Mouse (Mus musculus) hindbrain, embryonic 10.5 days (tissue): Measurements from ENCODE around the gene Ostf1. TPM values are rescaled to one million over a fixed set of nuclear protein-coding genes. Genes with fewer than 3 reads are reported as not detected.

Source experiments
- DNase-seq: peaks from one replicate; pipeline ENCODE4 v3.0.0-alpha.2; 2017; ENCODE audit warnings: low spot score
- H3K27ac ChIP-seq: fragments of 300-500 bp; sonication (generic); 2 replicates; pipeline ENCODE4 v1.5.1; 2016; ENCODE audit warnings: mild to moderate bottlenecking, moderate library complexity
- H3K27me3 ChIP-seq: fragments of 300-500 bp; sonication (generic); 2 replicates; pipeline ENCODE4 v1.6.1; 2016; ENCODE audit warnings: mild to moderate bottlenecking; ENCODE audit not compliant: poor library complexity, insufficient read depth, severe bottlenecking
- H3K36me3 ChIP-seq: fragments of 300-500 bp; sonication (generic); 2 replicates; pipeline ENCODE4 v1.6.1; 2016; ENCODE audit warnings: mild to moderate bottlenecking, moderate library complexity
- H3K4me1 ChIP-seq: fragments of 300-500 bp; sonication (generic); replicated peaks from 2 replicates; pipeline ENCODE4 v1.6.1; 2016; ENCODE audit warnings: mild to moderate bottlenecking
- H3K4me3 ChIP-seq: fragments of 300-500 bp; sonication (generic); 2 replicates; pipeline ENCODE4 v1.5.1; 2016; ENCODE audit warnings: mild to moderate bottlenecking, moderate library complexity
- H3K9me3 ChIP-seq: fragments of 300-500 bp; sonication (generic); 2 replicates; pipeline ENCODE4 v1.6.1; 2016; ENCODE audit warnings: mild to moderate bottlenecking, moderate library complexity
- WGBS: fragments of 180-500 bp; shearing (Covaris S2); methylation state at CpG from one replicate; pipeline ENCODE4 v1.1.7; 2016; 5-methylcytosine and 5-hydroxymethylcytosine counted together
- polyA plus RNA-seq: library from polyadenylated mRNA; unstranded; fragments of >200 nt; fragmentation: Nextera tagmentation; extraction: Ambion mirVana; gene quantifications from 2 replicates; pipeline ENCODE4 v1.2.1, GENCODE M21; 2016

Gene Ostf1
- polyA plus RNA-seq, 1 experiment from 2014 or later: 52.1 TPM

DNA sequence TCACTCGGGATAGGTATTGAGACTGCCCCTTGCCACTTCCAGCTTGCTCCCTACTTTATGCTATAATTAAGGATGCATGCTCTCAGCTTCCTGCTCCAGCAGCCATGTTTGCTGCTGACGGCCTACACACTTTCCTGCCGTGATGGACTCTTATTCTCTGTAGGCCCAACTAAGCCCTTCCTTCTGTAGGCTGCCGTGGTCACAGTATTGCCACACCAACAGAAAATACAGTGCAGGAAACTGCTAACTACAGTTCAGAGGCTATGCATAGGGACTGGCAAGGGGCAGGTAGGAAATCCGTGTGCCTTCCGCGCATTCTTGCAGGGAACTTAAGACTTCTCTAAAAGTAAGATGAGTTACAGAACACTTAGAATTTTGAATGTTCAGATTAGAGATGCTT lies 17.3 kb downstream of the Ostf1 start:
- Histone ChIP-seq H3K4me3 (no peak overlapping the region), H3K36me3 (no peaks in the 10 kb centered on the region), H3K4me1 (peaks cover 3% of the 10 kb centered on the region; the same call in 1 of the 2 replicates), H3K9me3 (no peaks in the 10 kb centered on the region), H3K27me3 (no peaks in the 10 kb centered on the region), H3K27ac (no peak overlapping the region)
- no peak for DNase-seq
- WGBS: 87% methylated on average over 7 of the region's 7 CpGs

DNA sequence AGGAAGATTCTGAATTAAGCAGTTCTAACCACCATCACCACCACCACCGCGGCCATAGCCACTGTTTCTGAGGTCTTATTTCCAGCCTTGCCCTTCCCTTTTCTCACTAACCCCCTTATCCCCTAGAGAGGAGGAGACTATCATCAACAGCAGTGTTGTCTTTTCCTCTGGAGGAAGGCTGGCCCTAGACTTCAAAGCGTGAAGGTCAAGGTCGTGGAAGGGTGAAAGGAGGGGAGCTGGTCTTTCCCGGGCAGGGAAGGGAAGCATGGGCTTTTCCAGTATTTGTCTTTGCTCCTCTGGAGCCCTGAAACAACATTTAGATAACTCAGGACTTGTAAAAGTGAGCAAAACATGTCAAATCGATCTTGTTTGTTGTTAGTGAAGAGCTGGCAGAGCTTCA lies 22.6 kb downstream of the Ostf1 start:
- no peak for DNase-seq
- H3K4me3 ChIP-seq: no peak overlapping the region
- H3K9me3 ChIP-seq: no peaks in the 10 kb centered on the region
- no peak overlapping the region for H3K27ac ChIP-seq
- 58% methylated on average over 6 of the region's 6 CpGs for WGBS
- H3K4me1 ChIP-seq: peaks cover 9% of the 10 kb centered on the region; the same call in 1 of the 2 replicates
- no peaks in the 10 kb centered on the region for H3K27me3 ChIP-seq
- no peaks in the 10 kb centered on the region for H3K36me3 ChIP-seq

DNA sequence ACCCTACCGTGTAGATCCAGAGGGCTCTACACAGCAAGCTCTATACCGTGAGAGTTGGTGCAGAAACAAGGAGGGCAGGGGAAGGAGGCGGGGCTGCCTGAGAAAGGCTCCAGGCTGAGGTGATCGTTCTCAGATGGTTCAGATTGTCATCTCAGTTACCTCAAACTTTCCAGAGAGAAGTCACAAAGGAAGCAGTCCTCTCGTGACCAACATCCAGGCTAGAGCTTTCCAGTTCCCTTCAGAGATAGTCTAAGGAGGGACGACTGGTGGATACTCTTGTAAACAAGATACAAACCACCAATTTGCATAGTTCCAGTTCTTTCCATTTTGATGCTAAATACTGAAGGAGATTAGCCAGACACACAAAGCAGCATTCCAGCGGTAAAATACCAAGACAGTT lies 23.7 kb downstream of the Ostf1 start:
- Histone ChIP-seq H3K4me1 (peaks cover 15% of the 10 kb centered on the region), H3K9me3 (no peaks in the 10 kb centered on the region), H3K36me3 (no peaks in the 10 kb centered on the region), H3K4me3 (no peak overlapping the region), H3K27ac (no peak overlapping the region), H3K27me3 (no peaks in the 10 kb centered on the region)
- DNase-seq: no peak
- 62% methylated on average over 7 of the region's 7 CpGs for WGBS

DNA sequence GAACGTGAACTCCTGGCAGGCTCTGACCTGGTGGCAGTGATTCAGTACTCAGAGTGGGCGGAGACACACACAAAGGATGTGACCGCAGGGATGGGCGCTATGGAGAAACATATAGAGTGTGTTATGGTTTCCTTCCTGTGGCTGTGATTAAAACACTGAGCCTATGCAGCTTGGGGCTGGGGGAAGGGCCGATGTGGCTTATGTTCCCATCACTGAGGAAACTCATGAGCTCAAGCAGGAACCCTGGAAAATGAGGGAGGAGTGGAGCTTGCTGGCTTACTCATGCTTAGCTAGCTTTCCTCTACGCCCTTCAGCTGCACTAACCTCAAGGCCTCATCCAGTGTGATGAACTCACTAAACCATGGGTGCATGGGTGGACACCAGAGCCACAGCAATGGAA lies 28.6 kb downstream of the Ostf1 start:
- H3K27me3 ChIP-seq: no peaks in the 10 kb centered on the region
- no peaks in the 10 kb centered on the region for H3K9me3 ChIP-seq
- H3K4me1 ChIP-seq: peaks cover 15% of the 10 kb centered on the region
- 87% methylated on average over 6 of the region's 6 CpGs for WGBS
- no peaks in the 10 kb centered on the region for H3K36me3 ChIP-seq
- H3K27ac ChIP-seq: no peak overlapping the region
- no peak for DNase-seq
- no peak overlapping the region for H3K4me3 ChIP-seq

DNA sequence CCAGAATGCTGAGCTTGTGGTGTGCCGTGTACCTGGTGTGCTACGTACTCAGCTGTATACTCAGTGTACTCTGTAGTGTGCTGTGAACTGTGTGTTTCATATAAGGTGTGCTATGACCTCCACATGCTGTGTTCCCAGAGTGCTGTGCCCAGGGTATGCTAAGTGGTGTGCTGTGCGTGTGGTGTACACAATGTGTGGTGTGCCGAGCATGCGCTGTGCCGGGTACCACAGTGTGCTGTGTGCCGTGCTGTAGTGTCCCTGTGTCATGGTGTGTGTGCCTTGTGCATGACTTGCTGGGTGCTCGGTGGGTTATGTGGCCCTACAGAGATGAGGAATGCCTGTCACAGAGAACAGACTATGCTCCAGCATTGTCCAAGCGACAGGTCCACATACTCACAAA lies 31.0 kb downstream of the Ostf1 start:
- no peak for DNase-seq
- no peak overlapping the region for H3K27ac ChIP-seq
- H3K9me3 ChIP-seq: no peaks in the 10 kb centered on the region
- peaks cover 13% of the 10 kb centered on the region for H3K4me1 ChIP-seq
- WGBS: 93% methylated on average over 9 of the region's 9 CpGs
- H3K27me3 ChIP-seq: no peaks in the 10 kb centered on the region
- no peak overlapping the region for H3K4me3 ChIP-seq
- H3K36me3 ChIP-seq: no peaks in the 10 kb centered on the region

DNA sequence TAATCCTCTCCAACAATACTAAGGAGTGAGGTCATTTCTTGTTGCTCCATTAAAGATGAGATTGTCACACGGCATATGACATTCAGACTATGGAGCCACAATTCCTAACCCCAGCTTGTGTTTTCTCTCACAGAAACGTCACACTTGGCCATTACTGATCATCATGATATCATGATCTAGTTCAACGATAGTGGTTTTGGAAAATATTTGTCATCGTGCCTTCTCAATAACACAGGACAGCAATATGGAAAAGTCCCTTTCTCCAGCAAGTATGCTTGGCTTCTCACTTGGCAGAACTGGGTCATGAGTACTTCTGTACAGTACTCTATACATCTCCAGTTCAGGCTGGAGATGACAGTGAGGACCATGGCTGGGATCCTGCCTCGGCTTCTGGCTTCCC lies 32.0 kb downstream of the Ostf1 start:
- WGBS: 92% methylated on average over 5 of the region's 5 CpGs

DNA sequence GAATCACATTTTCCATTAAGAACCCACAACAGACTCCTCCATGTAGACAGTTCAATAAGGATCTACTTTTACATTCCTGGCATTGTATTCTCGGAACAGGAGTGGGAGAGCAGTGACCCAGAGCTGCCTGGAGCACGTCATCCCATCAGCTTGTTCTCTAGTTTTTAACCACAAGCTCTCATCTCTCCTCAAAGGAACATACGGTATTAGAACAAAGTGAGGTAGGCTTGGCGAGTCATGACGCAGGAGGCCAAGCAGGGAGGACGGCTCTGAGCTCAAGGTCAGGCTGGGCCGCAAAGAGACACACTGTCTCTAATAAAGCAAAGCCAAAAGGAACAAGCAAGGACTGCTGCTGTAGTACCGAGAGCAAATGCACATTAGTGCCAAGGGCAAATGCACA lies 32.6 kb downstream of the Ostf1 start:
- WGBS: 80% methylated on average over 8 of the region's 8 CpGs
- no peaks in the 10 kb centered on the region for H3K9me3 ChIP-seq

More for the DNA sequence above, 32.0 kb downstream of the Ostf1 start:
- H3K9me3 ChIP-seq: no peaks in the 10 kb centered on the region
- H3K4me1 ChIP-seq: peaks cover 18% of the 10 kb centered on the region
- H3K36me3 ChIP-seq: no peaks in the 10 kb centered on the region
- no peaks in the 10 kb centered on the region for H3K27me3 ChIP-seq
- no peak overlapping the region for H3K27ac ChIP-seq
- no peak overlapping the region for H3K4me3 ChIP-seq
- no peak for DNase-seq

DNA sequence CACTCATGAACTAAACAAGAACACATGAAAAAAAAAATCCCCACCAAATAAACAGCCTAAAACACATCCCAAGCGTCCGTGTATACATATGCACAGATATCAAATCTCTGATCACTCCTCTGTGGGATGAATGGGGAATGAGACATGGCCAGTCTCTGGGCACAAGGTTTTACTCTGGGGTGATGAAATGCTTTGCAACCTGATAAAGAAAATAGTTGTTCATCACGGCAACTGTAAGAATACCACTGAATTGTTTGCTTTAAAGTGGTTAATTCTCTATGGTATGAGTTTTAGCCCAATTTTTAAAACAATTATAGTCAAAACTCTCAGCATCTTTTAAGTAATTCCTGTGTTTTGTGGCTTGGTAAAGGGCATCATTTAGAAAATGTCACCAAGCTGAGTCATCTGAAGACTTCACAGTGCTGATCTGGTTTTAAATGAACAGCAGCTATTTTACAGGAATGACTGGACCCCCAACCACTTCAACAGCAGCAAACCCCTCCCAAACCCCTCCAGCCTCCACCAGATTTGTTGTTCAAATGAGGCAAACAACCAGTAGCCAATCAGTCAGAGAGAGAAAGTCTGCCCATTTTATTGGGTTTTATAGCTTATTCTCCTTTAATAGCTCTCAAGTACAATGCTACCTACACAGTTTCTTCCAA lies 33.2 kb downstream of the Ostf1 start:
- no peaks in the 10 kb centered on the region for H3K9me3 ChIP-seq
- no peak for DNase-seq
- no peaks in the 10 kb centered on the region for H3K36me3 ChIP-seq
- WGBS: 90% methylated on average over 3 of the region's 3 CpGs
- no peak overlapping the region for H3K4me3 ChIP-seq
- H3K4me1 ChIP-seq: peaks cover 13% of the 10 kb centered on the region
- H3K27me3 ChIP-seq: no peaks in the 10 kb centered on the region
- H3K27ac ChIP-seq: no peak overlapping the region

More for the DNA sequence above, 32.6 kb downstream of the Ostf1 start:
- H3K36me3 ChIP-seq: no peaks in the 10 kb centered on the region
- H3K27me3 ChIP-seq: no peaks in the 10 kb centered on the region
- DNase-seq: no peak
- H3K4me1 ChIP-seq: peaks cover 18% of the 10 kb centered on the region
- H3K4me3 ChIP-seq: no peak overlapping the region
- no peak overlapping the region for H3K27ac ChIP-seq

DNA sequence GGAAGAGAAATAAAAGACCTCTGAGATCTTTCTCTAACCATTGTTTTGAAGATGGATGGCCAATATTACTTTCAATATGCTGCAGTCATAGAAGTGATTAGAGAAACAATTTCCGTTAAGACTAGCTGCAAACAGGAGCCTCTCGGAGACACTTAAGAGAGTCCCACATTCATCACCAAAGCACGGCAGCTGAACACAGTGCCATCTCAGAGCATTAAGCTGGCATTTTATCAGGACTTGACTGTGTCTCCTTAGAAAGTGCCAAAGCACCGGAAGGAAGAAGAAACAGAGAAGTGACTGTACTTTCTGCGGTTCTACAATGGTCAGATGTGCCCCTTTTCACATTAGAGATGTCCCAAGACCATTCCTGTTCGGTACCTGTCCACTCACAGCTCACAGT lies 33.9 kb downstream of the Ostf1 start:
- no peak for DNase-seq
- Histone ChIP-seq H3K4me1 (peaks cover 12% of the 10 kb centered on the region), H3K4me3 (no peak overlapping the region), H3K9me3 (no peaks in the 10 kb centered on the region), H3K27me3 (no peaks in the 10 kb centered on the region), H3K36me3 (no peaks in the 10 kb centered on the region), H3K27ac (no peak overlapping the region)
- 89% methylated on average over 6 of the region's 6 CpGs for WGBS

DNA sequence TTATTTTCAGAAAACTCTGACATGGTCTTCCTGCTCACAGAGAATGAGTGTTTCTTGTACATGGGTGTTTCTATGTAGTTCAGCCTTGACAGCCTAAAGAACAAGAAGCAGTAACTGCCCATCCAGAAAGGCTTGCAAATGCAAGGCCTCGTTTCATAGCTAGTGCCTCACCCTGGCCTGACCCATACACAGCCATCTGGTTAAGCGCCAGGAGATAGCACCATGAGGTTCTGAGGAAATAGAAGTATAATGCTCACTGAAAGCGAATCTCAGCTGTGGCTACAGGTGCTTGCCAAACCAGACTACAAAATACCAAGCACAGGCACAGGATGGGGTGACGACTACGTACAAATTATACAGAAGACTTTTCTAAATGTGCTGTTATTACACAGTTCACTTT lies 34.7 kb downstream of the Ostf1 start:
- H3K9me3 ChIP-seq: no peaks in the 10 kb centered on the region
- no peak for DNase-seq

DNA sequence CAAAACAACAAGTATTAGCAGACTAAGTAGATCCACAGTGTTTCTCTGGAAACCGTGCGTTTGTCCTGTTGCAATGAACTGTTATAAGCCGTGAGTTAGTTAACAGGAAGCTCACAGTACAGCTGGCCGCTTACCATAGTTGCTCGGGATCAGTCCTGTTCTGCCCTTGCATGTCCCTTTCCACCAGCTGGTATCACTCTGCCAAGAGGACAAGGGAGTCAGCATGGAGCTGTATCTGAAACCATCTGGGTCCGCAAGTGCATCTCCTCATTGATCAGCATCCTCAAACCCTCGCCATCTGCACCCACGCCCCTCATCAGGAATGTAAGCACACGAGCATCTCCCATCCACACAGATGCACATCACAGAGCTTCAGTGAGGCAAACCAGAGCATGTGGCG lies 37.9 kb downstream of the Ostf1 start:
- peaks cover 30% of the 10 kb centered on the region; the same call in 1 of the 2 replicates for H3K4me1 ChIP-seq
- no peak for DNase-seq
- no peaks in the 10 kb centered on the region for H3K27me3 ChIP-seq
- no peaks in the 10 kb centered on the region for H3K36me3 ChIP-seq
- no peak overlapping the region for H3K27ac ChIP-seq
- 89% methylated on average over 10 of the region's 10 CpGs for WGBS
- H3K9me3 ChIP-seq: no peaks in the 10 kb centered on the region
- no peak overlapping the region for H3K4me3 ChIP-seq

More for the DNA sequence above, 34.7 kb downstream of the Ostf1 start:
- no peaks in the 10 kb centered on the region for H3K27me3 ChIP-seq
- H3K4me1 ChIP-seq: peaks cover 13% of the 10 kb centered on the region; the same call in 1 of the 2 replicates
- no peaks in the 10 kb centered on the region for H3K36me3 ChIP-seq
- H3K4me3 ChIP-seq: no peak overlapping the region
- WGBS: 87% methylated on average over 5 of the region's 5 CpGs
- H3K27ac ChIP-seq: no peak overlapping the region

DNA sequence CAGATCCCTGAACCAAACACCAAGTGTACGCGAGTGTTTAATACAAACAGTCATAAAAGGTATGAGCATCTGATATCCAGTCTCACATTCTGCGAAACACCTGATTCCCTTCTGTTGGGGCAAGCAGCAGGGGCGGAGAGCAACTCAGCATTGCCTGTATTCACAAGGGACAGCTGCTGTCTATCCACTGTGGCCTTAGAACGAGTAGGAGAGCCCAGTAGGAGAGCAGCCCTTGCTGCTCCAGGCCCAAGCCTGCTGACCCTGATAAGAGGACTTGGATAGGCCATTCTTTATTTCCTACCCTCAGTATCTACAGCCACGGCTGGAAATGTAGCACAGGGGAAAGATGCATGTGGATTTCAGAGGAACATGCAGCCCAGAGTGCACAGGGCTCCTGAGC lies 38.7 kb downstream of the Ostf1 start:
- Histone ChIP-seq H3K27me3 (no peaks in the 10 kb centered on the region), H3K9me3 (no peaks in the 10 kb centered on the region), H3K4me3 (no peak overlapping the region), H3K36me3 (no peaks in the 10 kb centered on the region), H3K27ac (no peak overlapping the region), H3K4me1 (peaks cover 30% of the 10 kb centered on the region; the same call in 1 of the 2 replicates)
- WGBS: 78% methylated on average over 6 of the region's 6 CpGs
- DNase-seq: no peak

DNA sequence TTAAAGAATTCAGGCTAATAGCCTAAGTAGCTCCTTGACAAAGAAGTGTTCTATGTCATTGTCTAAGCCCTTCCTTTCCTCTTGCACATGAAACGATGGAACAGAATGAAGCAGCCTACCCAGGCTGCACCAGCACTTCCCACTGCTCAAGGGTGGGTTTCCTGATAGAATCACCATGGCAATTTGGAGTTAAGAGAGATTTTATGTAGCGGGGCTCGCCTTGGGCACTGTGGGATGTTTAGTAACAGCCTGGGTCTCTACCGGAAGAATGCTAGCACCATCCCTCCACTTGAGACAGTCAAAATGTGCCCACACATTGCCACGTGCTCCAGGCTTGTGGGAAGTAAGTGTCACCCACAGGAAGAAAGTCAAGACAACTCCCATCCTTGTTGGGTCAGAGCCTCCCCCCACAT lies 40.7 kb downstream of the Ostf1 start:
- WGBS: 75% methylated on average over 5 of the region's 5 CpGs
- Histone ChIP-seq H3K4me1 (peaks cover 33% of the 10 kb centered on the region; the same call in 1 of the 2 replicates), H3K4me3 (no peak overlapping the region), H3K27me3 (no peaks in the 10 kb centered on the region), H3K27ac (no peak overlapping the region), H3K9me3 (no peaks in the 10 kb centered on the region), H3K36me3 (no peaks in the 10 kb centered on the region)
- DNase-seq: no peak

DNA sequence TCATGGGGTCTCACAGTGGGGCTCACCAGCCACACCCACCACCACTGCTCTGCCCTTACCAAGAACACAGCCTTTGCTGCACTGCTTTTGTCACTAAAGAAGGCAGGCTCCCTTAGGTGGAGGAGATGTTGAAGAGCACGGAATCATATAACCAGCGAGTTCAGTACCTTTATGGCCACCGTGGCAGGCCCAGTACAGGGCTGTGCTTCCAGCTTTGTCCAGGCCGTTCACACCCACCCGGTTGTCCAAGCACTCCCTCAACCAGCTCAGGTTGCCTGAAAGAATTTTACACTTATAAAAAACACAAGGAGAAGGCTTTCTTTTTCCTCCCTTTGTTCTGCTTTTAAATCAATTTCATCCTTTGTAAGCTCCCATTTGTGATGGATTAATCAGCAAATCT lies 41.4 kb downstream of the Ostf1 start:
- H3K9me3 ChIP-seq: no peaks in the 10 kb centered on the region
- 80% methylated on average over 5 of the region's 5 CpGs for WGBS
- DNase-seq: no peak
- H3K27ac ChIP-seq: 0 out of 2 replicates have a peak overlapping the region, but pooled peaks have one; percentile 2
- no peak overlapping the region for H3K4me3 ChIP-seq
- H3K4me1 ChIP-seq: peaks cover 30% of the 10 kb centered on the region; the same call in 1 of the 2 replicates
- no peaks in the 10 kb centered on the region for H3K36me3 ChIP-seq
- no peaks in the 10 kb centered on the region for H3K27me3 ChIP-seq
